Mouse (Mus musculus) forelimb bud, embryonic 11.5 days (tissue): ENCODE data around the gene Dvl3.

Experiments used
- DNase-seq: peaks from one replicate; pipeline ENCODE4 v3.0.0-alpha.2; 2012; ENCODE audit warnings: low read depth, low spot score

Gene Dvl3

DNA sequence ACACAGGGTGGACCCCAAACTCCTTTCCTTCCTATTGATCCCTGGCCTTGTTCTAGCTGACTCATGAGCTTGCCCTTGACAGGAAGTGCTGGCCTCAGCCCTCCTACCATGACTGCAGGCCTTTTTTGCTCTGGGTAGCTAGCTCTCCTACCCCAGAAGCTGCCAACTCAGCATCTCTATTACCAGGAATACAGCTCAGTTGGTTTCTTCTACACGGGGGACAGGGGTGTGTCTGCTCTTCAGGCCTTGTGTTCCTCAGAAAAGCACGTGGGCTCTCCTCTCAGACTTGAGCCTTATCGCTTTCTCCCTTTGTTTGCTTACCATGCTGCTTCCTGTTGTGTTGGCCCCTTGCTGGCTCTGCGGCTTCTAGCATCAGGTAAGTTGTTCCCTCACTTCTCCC lies 23.7 kb downstream of the Dvl3 start:
- DNase-seq: no peak

DNA sequence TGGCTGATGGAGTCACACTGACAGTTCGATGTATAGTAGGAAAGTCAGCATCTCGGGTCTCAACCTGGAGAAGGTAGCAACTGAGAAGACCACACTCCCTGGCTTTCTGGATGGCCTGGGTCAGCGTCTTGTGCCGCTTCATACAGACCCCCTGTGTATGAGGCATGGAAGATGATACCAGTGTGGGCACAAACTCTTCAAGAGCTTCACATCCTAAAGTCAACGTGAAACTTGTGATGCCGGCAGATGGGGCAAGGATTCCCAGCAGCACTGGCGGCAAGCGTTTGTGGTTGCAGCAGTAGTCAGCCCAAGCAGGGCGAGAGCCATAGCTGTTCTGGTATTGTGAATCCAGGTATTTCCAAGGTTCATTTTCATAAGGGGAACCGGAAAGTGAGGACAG lies 28.9 kb downstream of the Dvl3 start:
- DNase-seq: no peak

DNA sequence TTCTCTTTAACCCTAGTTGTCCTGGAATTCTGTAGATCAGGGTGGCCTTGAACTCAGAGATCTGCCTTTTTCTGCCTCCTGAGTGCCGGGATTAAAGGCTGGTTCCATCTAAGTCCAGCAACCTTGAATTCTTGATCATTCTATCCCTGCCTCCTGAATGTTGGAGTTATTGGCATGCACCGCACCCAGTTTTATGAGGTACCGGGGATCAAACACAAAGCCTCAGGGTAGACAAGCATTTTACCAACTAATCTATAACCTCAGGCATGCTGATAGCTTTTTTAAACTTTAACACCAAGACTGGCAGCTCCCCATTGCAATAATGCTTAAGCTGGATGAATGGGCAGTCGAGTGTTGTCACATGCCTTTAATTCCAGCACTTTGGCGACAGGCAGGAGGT lies 30.6 kb downstream of the Dvl3 start:
- DNase-seq: no peak

DNA sequence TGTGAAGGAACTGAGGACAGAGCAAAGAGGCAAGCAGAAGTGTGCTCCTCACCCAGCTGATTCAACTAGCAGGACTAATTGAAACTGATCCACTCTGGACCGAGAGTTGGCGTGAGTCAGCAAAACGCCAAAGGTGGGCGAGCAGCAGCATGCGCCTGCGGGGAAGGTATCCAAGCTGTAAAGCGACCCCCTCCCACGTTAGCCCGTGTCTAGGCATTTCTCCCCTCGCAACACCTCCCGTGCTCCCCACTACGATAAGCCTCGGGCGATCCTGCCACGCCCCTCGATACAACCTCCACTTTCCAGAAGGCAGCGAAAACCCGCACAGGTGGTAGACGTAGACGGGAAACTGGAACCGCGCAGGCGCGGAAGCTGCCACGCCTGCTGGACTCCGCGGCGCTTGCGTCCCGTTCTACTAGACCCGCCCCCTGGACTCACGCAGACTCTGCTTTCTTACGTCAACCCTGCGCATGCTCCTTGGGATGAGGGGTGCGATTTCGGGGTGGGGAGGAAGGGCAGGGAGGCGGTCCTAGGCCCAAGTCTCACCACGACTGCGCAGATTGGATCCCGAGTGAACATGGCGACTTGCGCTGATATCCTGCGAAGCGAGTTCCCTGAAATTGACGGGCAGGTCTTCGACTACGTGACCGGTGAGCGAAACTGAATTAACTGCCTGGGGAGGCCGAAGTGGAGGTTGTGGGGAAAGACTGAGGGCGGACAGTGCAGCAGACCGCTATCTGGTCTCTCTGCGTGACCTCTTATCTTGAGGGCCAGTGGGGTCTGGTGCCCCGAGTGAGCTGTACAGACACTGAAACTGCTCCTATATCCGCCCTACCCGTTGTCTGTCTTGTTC lies 31.5 kb downstream of the Dvl3 start, which contains the start of gene Abcf3:
Abcf3 (plus strand) TSS at position 482 of the 853 bp plus-strand sequence.
- DNase-seq: peak; percentile 100

DNA sequence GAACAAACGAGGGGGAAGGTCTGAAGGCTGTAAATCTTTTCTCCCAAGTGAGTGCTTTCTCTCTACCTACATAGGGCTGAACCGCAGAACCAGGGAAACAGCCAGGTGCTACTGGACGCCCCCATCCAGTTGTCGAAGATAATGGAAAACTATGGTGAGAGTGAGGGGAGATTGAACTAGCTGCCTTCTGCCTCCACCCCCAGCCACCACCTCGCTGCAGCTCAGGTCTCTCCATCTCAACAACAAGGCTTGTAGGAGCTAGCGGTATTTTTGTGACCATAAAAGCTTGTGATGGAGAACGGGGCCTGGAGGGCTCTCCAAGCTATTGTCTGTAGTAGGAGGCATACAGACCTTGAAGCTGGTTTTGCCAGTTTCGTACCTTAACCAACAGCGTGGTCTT lies 32.4 kb downstream of the Dvl3 start:
- DNase-seq: no peak

DNA sequence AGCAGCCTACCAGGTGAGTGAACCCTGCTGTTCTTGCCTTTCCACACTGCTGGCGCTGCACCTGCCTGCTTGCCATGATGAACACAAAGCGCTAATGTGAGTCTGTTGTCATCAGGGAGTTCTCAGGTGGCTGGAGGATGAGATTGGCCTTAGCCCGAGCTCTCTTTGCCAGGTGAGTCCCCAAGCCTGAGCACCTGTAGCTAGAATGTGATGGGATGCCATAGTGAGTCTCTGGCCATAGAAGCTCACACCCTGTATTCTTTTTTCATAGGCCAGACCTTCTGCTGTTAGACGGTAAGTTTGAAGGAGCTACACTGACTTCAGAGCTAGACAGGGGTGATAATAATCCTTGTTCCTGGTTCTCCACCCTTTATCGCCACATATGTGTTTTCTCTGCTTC lies 34.9 kb downstream of the Dvl3 start:
- no peak for DNase-seq

DNA sequence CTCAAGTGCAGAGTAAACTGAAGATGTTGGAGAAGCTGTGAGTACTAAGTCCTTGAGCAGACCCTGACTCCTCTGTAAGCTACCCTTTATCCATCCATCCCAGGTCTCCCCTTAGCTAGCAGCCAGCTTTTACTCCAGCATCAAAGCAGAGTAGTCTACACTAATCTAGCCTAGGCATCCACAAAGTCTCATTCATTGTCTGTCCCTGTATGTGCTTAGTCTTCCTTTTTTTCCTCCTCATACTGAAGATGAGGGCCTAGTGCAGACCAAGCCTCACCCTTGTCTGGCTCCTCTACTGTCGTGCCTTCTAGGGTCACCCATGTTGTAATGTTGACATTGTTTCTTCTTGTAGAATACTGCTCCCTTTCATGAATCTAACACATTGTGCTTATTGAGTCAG lies 35.8 kb downstream of the Dvl3 start:
- DNase-seq: no peak

DNA sequence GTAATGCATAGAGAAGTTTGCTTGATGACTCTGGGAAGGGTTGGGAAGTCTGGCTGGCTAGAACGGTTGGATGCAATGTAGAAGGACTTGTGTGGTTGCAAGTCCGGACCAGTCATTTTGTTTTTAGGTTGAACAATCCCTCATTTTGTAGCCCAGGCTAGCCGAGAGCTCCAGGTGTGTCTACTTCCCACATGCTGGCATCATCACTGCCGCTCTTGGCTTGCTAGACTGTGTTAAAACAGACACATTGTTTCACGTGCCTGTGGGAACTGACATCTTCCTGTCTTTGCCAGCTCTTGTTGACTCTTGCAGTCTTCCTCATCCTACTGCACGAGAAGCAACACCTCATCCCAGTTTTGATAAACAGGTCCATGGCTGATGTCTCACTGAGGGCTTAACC lies 38.2 kb downstream of the Dvl3 start:
- no peak for DNase-seq

DNA sequence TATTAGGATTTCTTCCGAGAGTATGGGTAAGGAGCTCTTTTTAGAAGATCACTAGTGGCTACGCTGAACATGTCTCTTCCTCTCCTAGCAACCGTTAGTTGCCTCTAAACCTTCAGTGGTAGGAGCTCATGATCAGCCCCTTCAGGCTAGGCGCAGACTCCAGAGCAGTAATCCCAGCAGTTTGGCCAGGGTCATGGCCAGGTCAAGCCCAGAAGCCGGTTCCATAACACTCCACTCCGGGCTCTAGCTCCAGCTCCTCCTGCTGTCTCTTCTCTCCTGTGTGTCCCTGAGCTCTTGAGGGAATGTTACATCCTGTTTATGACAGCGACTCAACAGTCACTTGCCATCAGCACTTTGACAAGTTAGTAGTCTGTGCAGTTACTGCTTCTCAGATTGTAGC lies 40.6 kb downstream of the Dvl3 start:
- DNase-seq: no peak

DNA sequence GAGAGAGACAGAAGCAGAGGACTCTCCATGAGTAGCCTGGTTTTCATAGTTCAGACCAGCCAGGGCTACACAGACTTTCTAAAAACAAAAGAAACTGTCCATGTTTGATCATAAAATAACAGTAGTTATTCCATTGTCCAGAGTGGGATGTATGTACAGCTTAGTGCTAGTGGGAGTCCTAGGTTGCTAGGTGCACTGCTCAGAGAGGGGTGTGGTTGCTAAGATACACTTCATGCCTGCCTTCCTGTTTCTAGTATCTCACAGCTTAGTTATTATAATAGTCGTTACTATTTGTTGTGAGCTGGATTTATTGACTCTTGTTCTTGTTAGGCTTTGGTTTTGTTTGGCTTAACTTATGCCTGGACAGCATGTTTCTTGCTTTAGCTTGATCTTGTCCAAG lies 48.3 kb downstream of the Dvl3 start:
- no peak for DNase-seq
